Mouse (Mus musculus): ENCODE measurements around the gene Avl9. TPM values are rescaled to one million over a fixed set of nuclear protein-coding genes. Genes with fewer than 3 reads are reported as not detected.
A peak's percentile ranks its signal among the peaks of the same experiment; 100 is the strongest.

Avl9 gene
- 11.6 and 12.1 TPM in 2 replicates for polyA plus RNA-seq (2015; fragmentation: Nextera tagmentation; extraction: Ambion mirVana)

GRCm38 (mm10) chr6:56714574-56715269 is at the start of gene Avl9:
Gene Avl9 (plus strand): TSS chr6:56714899.
- Histone ChIP-seq H3K4me2 (replicated peaks; ENCODE audit: low read depth, low read length) (peak within 1 kb of the TSS; percentile 77), H3K9me3 (ENCODE audit: low read length) (no peaks in the 10 kb centered on the region), H3K4me3 (ENCODE audit: low read length) (peak within 1 kb of the TSS; percentile 83), H3K9ac (replicated peaks; ENCODE audit: low read length) (peak within 1 kb of the TSS; percentile 86), H3K36me3 (ENCODE audit: insufficient read depth, low read length) (no peaks in the 10 kb centered on the region), H3K27me3 (ENCODE audit: insufficient read depth, low read length) (no peaks in the 10 kb centered on the region), H3K4me1 (ENCODE audit: insufficient read depth, low read length) (peaks cover 11% of the 10 kb centered on the region), H3K27ac (ENCODE audit: low read length) (peak within 1 kb of the TSS; percentile 93)
- 0% methylated on average over 63 of the region's 64 CpGs for WGBS
- ATAC-seq (ENCODE audit: low FRiP score, low TSS enrichment), result peak; percentile 99

- no peaks in the 10 kb centered on the region for H3K36me3 ChIP-seq (ENCODE audit: insufficient read depth, low read length)
- H3K27ac ChIP-seq (ENCODE audit: low read length), result no peak overlapping the region
- H3K4me3 ChIP-seq (ENCODE audit: low read length), result no peak overlapping the region
- no peaks in the 10 kb centered on the region for H3K9me3 ChIP-seq (ENCODE audit: low read length)
- no peak overlapping the region for H3K9ac ChIP-seq (replicated peaks; ENCODE audit: low read length)
- WGBS, result 96% methylated on average over 3 of the region's 3 CpGs
- ATAC-seq (ENCODE audit: low FRiP score, low TSS enrichment), result no peak
- no peak overlapping the region for H3K4me2 ChIP-seq (replicated peaks; ENCODE audit: low read depth, low read length)
- no peaks in the 10 kb centered on the region for H3K4me1 ChIP-seq (ENCODE audit: insufficient read depth, low read length)
- H3K27me3 ChIP-seq (ENCODE audit: insufficient read depth, low read length), result no peaks in the 10 kb centered on the region
These were observed 26.5 kb upstream of the Avl9 start for GRCm38 (mm10) chr6:56688238-56688637.

GRCm38 (mm10) chr6:56691205-56691604 is 23.5 kb upstream of the Avl9 start:
- no peak overlapping the region for H3K9ac ChIP-seq (replicated peaks; ENCODE audit: low read length)

GRCm38 (mm10) chr6:56692445-56692844 is 22.3 kb upstream of the Avl9 start:
- Histone ChIP-seq H3K4me1 (ENCODE audit: insufficient read depth, low read length) (no peaks in the 10 kb centered on the region), H3K27me3 (ENCODE audit: insufficient read depth, low read length) (no peaks in the 10 kb centered on the region), H3K9ac (replicated peaks; ENCODE audit: low read length) (no peak overlapping the region), H3K9me3 (ENCODE audit: low read length) (no peaks in the 10 kb centered on the region), H3K36me3 (ENCODE audit: insufficient read depth, low read length) (no peaks in the 10 kb centered on the region), H3K4me2 (replicated peaks; ENCODE audit: low read depth, low read length) (no peak overlapping the region), H3K27ac (ENCODE audit: low read length) (no peak overlapping the region), H3K4me3 (ENCODE audit: low read length) (no peak overlapping the region)
- ATAC-seq (ENCODE audit: low FRiP score, low TSS enrichment), result no peak
- 77% methylated on average over 4 of the region's 4 CpGs for WGBS

More at GRCm38 (mm10) chr6:56691205-56691604, 23.5 kb upstream of the Avl9 start:
- no peak overlapping the region for H3K27ac ChIP-seq (ENCODE audit: low read length)
- no peaks in the 10 kb centered on the region for H3K27me3 ChIP-seq (ENCODE audit: insufficient read depth, low read length)
- no peaks in the 10 kb centered on the region for H3K4me1 ChIP-seq (ENCODE audit: insufficient read depth, low read length)
- H3K9me3 ChIP-seq (ENCODE audit: low read length), result no peaks in the 10 kb centered on the region
- 2% methylated on average over 2 of the region's 2 CpGs for WGBS
- no peak overlapping the region for H3K4me3 ChIP-seq (ENCODE audit: low read length)
- no peak overlapping the region for H3K4me2 ChIP-seq (replicated peaks; ENCODE audit: low read depth, low read length)
- ATAC-seq (ENCODE audit: low FRiP score, low TSS enrichment), result peak; percentile 69; the same call in 1 of the 2 replicates
- H3K36me3 ChIP-seq (ENCODE audit: insufficient read depth, low read length), result no peaks in the 10 kb centered on the region

GRCm38 (mm10) chr6:56703931-56704900 is 10.5 kb upstream of the Avl9 start, which contains the start of gene Lsm5:
Gene Lsm5 (minus strand): TSS chr6:56704710.
- Histone ChIP-seq H3K9ac (replicated peaks; ENCODE audit: low read length) (peak within 1 kb of the TSS; percentile 77), H3K9me3 (ENCODE audit: low read length) (0 out of 2 replicates have a peak, but pooled peaks cover 4% of the 10 kb centered on the region), H3K4me1 (ENCODE audit: insufficient read depth, low read length) (peaks cover 3% of the 10 kb centered on the region), H3K27me3 (ENCODE audit: insufficient read depth, low read length) (no peaks in the 10 kb centered on the region), H3K27ac (ENCODE audit: low read length) (peak within 1 kb of the TSS; percentile 41), H3K4me2 (replicated peaks; ENCODE audit: low read depth, low read length) (peak within 1 kb of the TSS; percentile 75), H3K4me3 (ENCODE audit: low read length) (peak within 1 kb of the TSS; percentile 87), H3K36me3 (ENCODE audit: insufficient read depth, low read length) (no peaks in the 10 kb centered on the region)
- ATAC-seq (ENCODE audit: low FRiP score, low TSS enrichment), result peak; percentile 94
- WGBS, result under 1% methylated on average over 46 of the region's 46 CpGs

- ATAC-seq (ENCODE audit: low FRiP score, low TSS enrichment), result no peak
- Histone ChIP-seq H3K9ac (replicated peaks; ENCODE audit: low read length) (no peak overlapping the region), H3K9me3 (ENCODE audit: low read length) (no peaks in the 10 kb centered on the region), H3K27me3 (ENCODE audit: insufficient read depth, low read length) (no peaks in the 10 kb centered on the region), H3K4me2 (replicated peaks; ENCODE audit: low read depth, low read length) (peak overlapping the region; percentile 77), H3K36me3 (ENCODE audit: insufficient read depth, low read length) (no peaks in the 10 kb centered on the region), H3K4me1 (ENCODE audit: insufficient read depth, low read length) (peaks cover 11% of the 10 kb centered on the region), H3K4me3 (ENCODE audit: low read length) (peak overlapping the region; percentile 83), H3K27ac (ENCODE audit: low read length) (no peak overlapping the region)
- WGBS, result 51% methylated on average over 7 of the region's 7 CpGs
These were observed 519 bp upstream of the Avl9 start for GRCm38 (mm10) chr6:56714186-56714573.

- WGBS, result under 1% methylated on average over 25 of the region's 25 CpGs
- peaks cover 11% of the 10 kb centered on the region for H3K4me1 ChIP-seq (ENCODE audit: insufficient read depth, low read length)
- H3K4me3 ChIP-seq (ENCODE audit: low read length), result peak overlapping the region; percentile 83
- no peak for ATAC-seq (ENCODE audit: low FRiP score, low TSS enrichment)
- H3K4me2 ChIP-seq (replicated peaks; ENCODE audit: low read depth, low read length), result peak overlapping the region; percentile 77
- peak overlapping the region; percentile 93 for H3K27ac ChIP-seq (ENCODE audit: low read length)
- peak overlapping the region; percentile 86 for H3K9ac ChIP-seq (replicated peaks; ENCODE audit: low read length)
- no peaks in the 10 kb centered on the region for H3K9me3 ChIP-seq (ENCODE audit: low read length)
- no peaks in the 10 kb centered on the region for H3K27me3 ChIP-seq (ENCODE audit: insufficient read depth, low read length)
- no peaks in the 10 kb centered on the region for H3K36me3 ChIP-seq (ENCODE audit: insufficient read depth, low read length)
These were observed 569 bp downstream of the Avl9 start for GRCm38 (mm10) chr6:56715270-56715666.

GRCm38 (mm10) chr6:56719071-56719470 is 4.4 kb downstream of the Avl9 start:
- no peaks in the 10 kb centered on the region for H3K9me3 ChIP-seq (ENCODE audit: low read length)
- no peak overlapping the region for H3K9ac ChIP-seq (replicated peaks; ENCODE audit: low read length)
- no peak overlapping the region for H3K4me3 ChIP-seq (ENCODE audit: low read length)
- H3K27me3 ChIP-seq (ENCODE audit: insufficient read depth, low read length), result no peaks in the 10 kb centered on the region
- no peak overlapping the region for H3K4me2 ChIP-seq (replicated peaks; ENCODE audit: low read depth, low read length)
- H3K27ac ChIP-seq (ENCODE audit: low read length), result no peak overlapping the region
- H3K36me3 ChIP-seq (ENCODE audit: insufficient read depth, low read length), result 0 out of 2 replicates have a peak, but pooled peaks cover 8% of the 10 kb centered on the region
- ATAC-seq (ENCODE audit: low FRiP score, low TSS enrichment), result no peak
- H3K4me1 ChIP-seq (ENCODE audit: insufficient read depth, low read length), result peaks cover 16% of the 10 kb centered on the region
- WGBS, result 83% methylated on average over 1 of the region's 1 CpGs

GRCm38 (mm10) chr6:56720877-56721276 is 6.2 kb downstream of the Avl9 start:
- Histone ChIP-seq H3K4me2 (replicated peaks; ENCODE audit: low read depth, low read length) (no peak overlapping the region), H3K9ac (replicated peaks; ENCODE audit: low read length) (no peak overlapping the region), H3K27me3 (ENCODE audit: insufficient read depth, low read length) (no peaks in the 10 kb centered on the region), H3K9me3 (ENCODE audit: low read length) (no peaks in the 10 kb centered on the region), H3K4me3 (ENCODE audit: low read length) (no peak overlapping the region), H3K36me3 (ENCODE audit: insufficient read depth, low read length) (peaks cover 14% of the 10 kb centered on the region), H3K4me1 (ENCODE audit: insufficient read depth, low read length) (peaks cover 14% of the 10 kb centered on the region), H3K27ac (ENCODE audit: low read length) (no peak overlapping the region)
- no peak for ATAC-seq (ENCODE audit: low FRiP score, low TSS enrichment)
- WGBS, result 46% methylated on average over 3 of the region's 3 CpGs

Data from kidney, embryonic 16.5 days (tissue).